Mouse (Mus musculus) ES-E14 (cell line): ENCODE results near the gene Ptpre. TPM values are rescaled to one million over a fixed set of nuclear protein-coding genes. Genes with fewer than 3 reads are reported as not detected.

Source experiments
- DNase-seq: peaks from one replicate; pipeline ENCODE4 v3.0.0-alpha.2; 2013; ENCODE audit warnings: low read depth, low spot score
- H3K27ac ChIP-seq: 2 replicates; pipeline ENCODE4 v1.5.1; 2012; ENCODE audit warnings: low read depth, mild to moderate bottlenecking, low read length, moderate library complexity, mixed read lengths; ENCODE audit not compliant: poor library complexity, insufficient read depth, severe bottlenecking
- H3K36me3 ChIP-seq: 2 replicates; pipeline ENCODE4 v1.6.1; 2012; ENCODE audit warnings: mild to moderate bottlenecking, low read length, moderate library complexity, mixed read lengths; ENCODE audit not compliant: control insufficient read depth, poor library complexity, insufficient read depth, severe bottlenecking
- H3K4me1 ChIP-seq, 2 experiments: fragments of 150-350 bp in 1 of 2; sonication (generic) in 1 of 2; 2 replicates each; pipeline ENCODE4 v1.6.1; 2012; ENCODE audit warnings: low read length in 2 of 2, mild to moderate bottlenecking in 1 of 2, mixed read lengths in 1 of 2; ENCODE audit not compliant: control insufficient read depth in 2 of 2, insufficient read depth in 2 of 2, poor library complexity in 1 of 2
- H3K4me3 ChIP-seq, 2 experiments: fragments of 150-350 bp in 1 of 2; sonication (generic) in 1 of 2; 2 replicates each; pipeline ENCODE4 v1.5.1; 2012; ENCODE audit warnings: low read length in 2 of 2, low read depth in 1 of 2, mild to moderate bottlenecking in 1 of 2, mixed read lengths in 1 of 2; ENCODE audit not compliant: insufficient read depth in 1 of 2, poor library complexity in 1 of 2, severe bottlenecking in 1 of 2
- H3K9ac ChIP-seq: 2 replicates; pipeline ENCODE4 v1.6.1; 2012; ENCODE audit warnings: low read depth, mild to moderate bottlenecking, low read length, mixed read lengths; ENCODE audit not compliant: poor library complexity, insufficient read depth, severe bottlenecking
- H3K9me3 ChIP-seq: fragments of 150-350 bp; sonication (generic); 2 replicates; pipeline ENCODE4 v1.6.1; 2012; ENCODE audit warnings: low read depth, mild to moderate bottlenecking, low read length; ENCODE audit not compliant: control insufficient read depth, insufficient read depth
- CHD2 ChIP-seq: IDR thresholded peaks from 2 replicates; pipeline ENCODE4 v1.6.1; 2014; ENCODE audit warnings: mild to moderate bottlenecking, low read depth, low read length, inconsistent platforms
- HCFC1 ChIP-seq: IDR thresholded peaks from 2 replicates; pipeline ENCODE4 v1.6.1; 2012; ENCODE audit warnings: low read length, inconsistent platforms, borderline replicate concordance; ENCODE audit not compliant: insufficient read depth
- MAFK ChIP-seq: IDR thresholded peaks from 2 replicates; pipeline ENCODE4 v1.6.1; 2014; ENCODE audit warnings: mild to moderate bottlenecking, low read depth, low read length, inconsistent platforms; ENCODE audit not compliant: insufficient read depth
- ZC3H11A ChIP-seq: IDR thresholded peaks from 2 replicates; pipeline ENCODE4 v1.6.1; 2012; ENCODE audit warnings: low read depth, mild to moderate bottlenecking, inconsistent platforms, low read length, borderline replicate concordance
- ZNF384 ChIP-seq: IDR thresholded peaks from 2 replicates; pipeline ENCODE4 v1.6.1; 2012; ENCODE audit warnings: low read depth, low read length, inconsistent platforms
- in situ Hi-C, 2 experiments: fragments of 600-800 bp; cut with MboI; formaldehyde crosslinking; loops; one replicate each; pipeline ENCODE4 v1.15.1; 2025; ENCODE audit warnings: low sequenced_read_pairs in 2 of 2, inconsistent platforms in 1 of 2; ENCODE audit not compliant: unreplicated experiment in 2 of 2
- total RNA-seq: library from RNA; depleted of rRNA; stranded (reverse); fragments of 300-350 nt; gene quantifications from 2 replicates; pipeline ENCODE4 v1.2.3, GENCODE M21; 2012

The Ptpre gene
- total RNA-seq, 1 experiment: 1.1 TPM

DNA sequence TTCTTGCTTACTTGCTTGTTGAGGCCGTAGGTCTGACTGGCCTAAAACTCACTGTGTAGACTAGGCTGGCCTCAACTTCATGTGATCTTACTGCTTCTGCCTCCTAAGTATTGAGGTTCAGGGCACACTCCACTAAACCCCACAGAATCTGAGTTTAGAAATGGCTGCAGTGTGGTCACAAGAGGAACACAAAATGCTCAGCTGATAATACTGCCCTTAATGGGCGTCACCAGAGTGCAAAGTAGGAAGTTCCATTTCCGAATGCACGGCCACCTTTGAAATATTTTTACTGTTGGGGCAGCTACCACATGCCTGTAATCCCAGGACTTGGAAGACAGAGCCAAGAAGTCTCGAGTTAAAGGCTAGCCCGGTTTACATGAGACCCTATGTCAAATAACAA, 65.0 kb downstream of the Ptpre start:
- H3K4me3 ChIP-seq: no peak overlapping the region
- H3K9ac ChIP-seq: no peak overlapping the region
- H3K4me1 ChIP-seq: no peaks in the 10 kb centered on the region
- no peaks in the 10 kb centered on the region for H3K36me3 ChIP-seq
- H3K27ac ChIP-seq: no peak overlapping the region
- no peaks in the 10 kb centered on the region for H3K9me3 ChIP-seq
- in situ Hi-C loops: no loop called here
- TF ChIP-seq HCFC1 (no peak), ZC3H11A (no peak), MAFK (no peak)
- DNase-seq: no peak

DNA sequence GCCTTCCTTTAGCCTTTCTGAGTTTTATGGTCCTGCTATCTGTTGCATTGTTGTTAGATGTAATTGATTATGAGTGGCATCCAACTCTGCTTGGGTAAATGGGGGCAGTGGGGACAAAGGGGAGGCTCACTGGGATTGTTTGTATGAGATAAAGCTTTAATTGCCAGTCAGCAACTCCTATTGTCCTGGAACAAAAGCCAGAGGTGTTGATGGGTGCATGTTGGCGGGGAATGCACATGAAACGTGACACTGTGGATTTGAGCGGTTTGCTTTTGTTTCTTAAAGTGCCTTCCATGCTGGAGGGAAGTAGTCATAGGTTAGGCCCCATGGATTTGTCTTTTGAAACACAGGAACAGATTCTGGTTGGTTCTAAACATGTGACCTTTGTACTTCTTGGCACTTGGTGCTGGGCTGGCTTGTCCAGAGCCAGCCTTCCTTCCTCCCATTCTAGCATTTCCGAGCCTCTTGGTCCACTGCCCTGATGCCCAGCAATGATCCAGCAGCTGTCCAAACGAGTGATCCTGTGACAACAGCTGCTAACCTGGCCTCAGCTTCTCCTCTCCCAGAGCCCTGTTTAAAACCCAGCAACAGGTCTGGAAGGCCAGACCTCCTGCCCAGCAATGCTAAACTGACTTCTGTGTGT, 65.7 kb downstream of the Ptpre start:
- Histone ChIP-seq H3K9me3 (no peaks in the 10 kb centered on the region), H3K4me1 (no peaks in the 10 kb centered on the region), H3K36me3 (no peaks in the 10 kb centered on the region), H3K9ac (no peak overlapping the region), H3K27ac (no peak overlapping the region), H3K4me3 (no peak overlapping the region)
- TF ChIP-seq ZNF384 (no peak), CHD2 (no peak), MAFK (no peak)
- in situ Hi-C loops: no loop called here
- DNase-seq: no peak

DNA sequence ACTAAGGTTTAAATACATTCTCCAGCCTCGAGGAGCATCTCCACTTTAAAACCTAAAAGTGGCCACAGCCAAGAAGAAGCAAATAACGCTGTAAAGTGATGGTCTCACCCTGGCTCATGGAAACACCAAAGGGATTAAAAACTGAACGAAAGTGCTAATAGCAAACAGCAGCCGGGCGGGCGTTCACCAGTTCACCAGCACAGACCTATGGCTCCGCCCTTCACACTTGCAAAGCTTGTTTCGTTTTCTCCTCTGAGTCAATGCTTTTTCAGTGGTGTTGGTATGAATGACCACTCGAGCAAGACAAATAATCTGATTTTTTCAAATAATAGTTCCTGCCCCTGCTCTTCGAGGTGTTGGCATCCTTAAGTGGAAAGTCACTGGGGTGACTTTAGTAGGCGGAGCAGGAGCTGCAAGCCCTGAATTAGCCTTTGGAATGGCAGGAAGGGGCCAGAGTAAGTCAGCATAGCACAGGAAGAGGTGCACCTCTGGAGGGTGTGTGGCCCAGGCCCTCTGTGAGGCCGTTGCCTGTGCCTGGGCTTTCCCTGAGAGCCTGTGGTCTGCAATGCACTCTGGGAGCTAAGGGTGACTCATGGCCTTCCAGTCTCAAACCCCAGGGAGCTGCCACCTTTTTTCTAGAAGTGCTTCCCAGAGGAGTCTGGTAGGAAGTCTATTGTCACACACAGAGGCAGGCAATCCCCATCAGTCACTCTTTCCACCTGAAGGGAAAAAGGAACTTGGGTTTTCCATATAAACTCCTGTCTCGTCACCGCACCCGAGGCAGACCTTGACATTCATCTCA, 67.9 kb downstream of the Ptpre start:
- DNase-seq: no peak
- in situ Hi-C loops: no loop called here
- no peaks in the 10 kb centered on the region for H3K9me3 ChIP-seq
- no peak for TF ChIP-seq CHD2
- TF ChIP-seq ZC3H11A: no peak
- no peaks in the 10 kb centered on the region for H3K4me1 ChIP-seq
- no peak overlapping the region for H3K9ac ChIP-seq
- H3K4me3 ChIP-seq: no peak overlapping the region
- no peak overlapping the region for H3K27ac ChIP-seq
- H3K36me3 ChIP-seq: no peaks in the 10 kb centered on the region

DNA sequence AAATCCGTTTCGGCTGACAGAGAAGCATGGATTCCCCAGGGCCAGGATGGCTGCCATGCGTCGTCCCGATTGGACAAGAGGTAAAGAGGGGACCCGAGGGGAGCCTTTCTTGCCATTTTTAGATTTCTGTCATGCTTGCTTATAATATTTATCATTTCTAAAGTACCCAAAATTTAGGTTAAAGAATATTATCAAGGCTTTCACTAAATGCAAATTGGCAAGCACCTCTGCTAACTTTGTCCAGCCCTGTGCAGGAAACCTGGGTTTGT, 68.5 kb downstream of the Ptpre start:
- H3K9ac ChIP-seq: no peak overlapping the region
- H3K4me3 ChIP-seq: no peak overlapping the region
- H3K9me3 ChIP-seq: no peaks in the 10 kb centered on the region
- H3K27ac ChIP-seq: no peak overlapping the region
- H3K4me1 ChIP-seq: no peaks in the 10 kb centered on the region
- TF ChIP-seq CHD2 (no peak), ZNF384 (no peak), HCFC1 (no peak), ZC3H11A (no peak), MAFK (no peak)
- H3K36me3 ChIP-seq: no peaks in the 10 kb centered on the region
- in situ Hi-C loops: no loop called here
- DNase-seq: no peak

DNA sequence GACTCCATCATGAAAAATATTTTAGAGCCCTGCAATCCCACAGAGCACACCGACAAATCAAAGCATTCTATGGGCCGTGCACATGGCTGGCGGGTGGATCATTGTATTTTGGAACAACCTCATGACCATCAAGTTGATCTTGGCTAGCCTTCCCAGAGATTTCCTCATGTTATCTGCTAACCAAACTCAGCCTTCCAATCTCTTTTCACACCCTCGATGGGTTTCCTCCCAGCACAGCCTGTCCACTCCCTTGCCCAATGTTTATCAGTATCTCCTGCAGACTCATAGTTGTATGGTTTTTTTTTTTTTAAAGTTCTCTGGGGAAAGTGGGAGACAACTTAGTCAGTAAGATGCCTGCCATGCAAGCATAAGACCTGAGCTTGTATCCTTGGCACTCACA, 70.9 kb downstream of the Ptpre start:
- Histone ChIP-seq H3K27ac (no peak overlapping the region), H3K4me1 (no peaks in the 10 kb centered on the region), H3K4me3 (no peak overlapping the region), H3K9ac (no peak overlapping the region), H3K36me3 (no peaks in the 10 kb centered on the region), H3K9me3 (no peaks in the 10 kb centered on the region)
- no peak for TF ChIP-seq HCFC1
- TF ChIP-seq MAFK: no peak
- TF ChIP-seq CHD2: no peak
- no peak for TF ChIP-seq ZNF384
- no peak for TF ChIP-seq ZC3H11A
- in situ Hi-C loops: no loop called here
- DNase-seq: no peak
